Mouse (Mus musculus) gastrocnemius, adult 2 months (tissue): ENCODE data around the gene C1qtnf6. TPM values are rescaled to one million over a fixed set of nuclear protein-coding genes. Genes with fewer than 3 reads are reported as not detected.
A peak's percentile ranks its signal among the peaks of the same experiment; 100 is the strongest.

Experiments used
- DNase-seq: peaks from one replicate; pipeline ENCODE4 v3.0.0; 2022
- H3K27ac ChIP-seq: fragments of 200-600 bp; 2 replicates; pipeline ENCODE4 v1.8.1; 2022; ENCODE audit warnings: mild to moderate bottlenecking
- H3K4me3 ChIP-seq: fragments of 200-600 bp; 2 replicates; pipeline ENCODE4 v1.8.1; 2022; ENCODE audit warnings: mild to moderate bottlenecking, moderate library complexity
- CTCF ChIP-seq: fragments of 200-600 bp; IDR thresholded peaks from 2 replicates; pipeline ENCODE4 v1.8.1; 2022; ENCODE audit warnings: antibody characterized with exemption, mild to moderate bottlenecking, moderate library complexity
- intact Hi-C: fragments of 180-260 bp; cut with DNase I; formaldehyde crosslinking; loops from one replicate; pipeline ENCODE4 v1.15.1; 2025
- total RNA-seq, 2 experiments: library from RNA; stranded (reverse); gene quantifications; 2 replicates each; pipeline ENCODE4 v1.2.3; 2021

C1qtnf6 gene
- total RNA-seq, 2 experiments from 2014 or later: 2.7 to 7.6 TPM

DNA sequence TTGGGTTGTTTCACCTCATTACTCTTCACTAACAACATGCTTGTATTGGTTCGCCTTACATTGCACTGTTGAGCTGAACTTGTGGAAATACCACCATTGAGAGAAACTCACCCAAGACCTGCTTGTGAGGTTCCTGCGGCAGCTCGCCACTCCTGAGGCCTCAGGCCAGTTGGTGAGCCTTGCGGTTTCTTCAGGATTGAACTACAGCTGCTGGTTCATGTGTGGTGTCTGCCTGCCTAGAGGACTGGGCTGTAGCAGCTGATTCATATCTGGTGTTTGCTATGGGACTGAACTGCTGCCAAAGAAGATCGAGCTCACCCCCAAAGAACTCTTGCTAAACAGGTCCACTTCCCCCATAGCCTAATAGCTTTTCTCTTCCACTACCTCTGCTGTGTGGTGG, 26.4 kb downstream of the C1qtnf6 start:
- Histone ChIP-seq H3K27ac (no peak overlapping the region), H3K4me3 (no peak overlapping the region)
- no peak for DNase-seq
- intact Hi-C loops: no loop called here
- no peak for TF ChIP-seq CTCF

GRCm38 (mm10) chr15:78504013-78504412, 27.2 kb downstream of the C1qtnf6 start:
- no peak for DNase-seq
- H3K27ac ChIP-seq: no peak overlapping the region
- H3K4me3 ChIP-seq: no peak overlapping the region
- no peak for TF ChIP-seq CTCF
- intact Hi-C loops: no loop called here

- DNase-seq: no peak
- TF ChIP-seq CTCF: no peak
- H3K4me3 ChIP-seq: no peak overlapping the region
- intact Hi-C loops: no loop called here
- no peak overlapping the region for H3K27ac ChIP-seq
These were observed 28.6 kb downstream of the C1qtnf6 start for GRCm38 (mm10) chr15:78502437-78503132.

GRCm38 (mm10) chr15:78494968-78495406, 36.2 kb downstream of the C1qtnf6 start, which contains the start of gene Il2rb:
Gene Il2rb, minus strand, starts transcription at chr15:78495271.
- no peak for TF ChIP-seq CTCF
- H3K4me3 ChIP-seq: no peak within 1 kb of the TSS
- no peak within 1 kb of the TSS for H3K27ac ChIP-seq
- intact Hi-C loops: no loop called here
- DNase-seq: no peak

GRCm38 (mm10) chr15:78493401-78494010, 37.7 kb downstream of the C1qtnf6 start:
- Histone ChIP-seq H3K27ac (no peak overlapping the region), H3K4me3 (no peak overlapping the region)
- intact Hi-C loops: no loop called here
- DNase-seq: no peak
- no peak for TF ChIP-seq CTCF

GRCm38 (mm10) chr15:78491301-78491700, 39.9 kb downstream of the C1qtnf6 start:
- TF ChIP-seq CTCF: no peak
- DNase-seq: no peak
- H3K27ac ChIP-seq: no peak overlapping the region
- H3K4me3 ChIP-seq: no peak overlapping the region
- intact Hi-C loops: no loop called here

DNA sequence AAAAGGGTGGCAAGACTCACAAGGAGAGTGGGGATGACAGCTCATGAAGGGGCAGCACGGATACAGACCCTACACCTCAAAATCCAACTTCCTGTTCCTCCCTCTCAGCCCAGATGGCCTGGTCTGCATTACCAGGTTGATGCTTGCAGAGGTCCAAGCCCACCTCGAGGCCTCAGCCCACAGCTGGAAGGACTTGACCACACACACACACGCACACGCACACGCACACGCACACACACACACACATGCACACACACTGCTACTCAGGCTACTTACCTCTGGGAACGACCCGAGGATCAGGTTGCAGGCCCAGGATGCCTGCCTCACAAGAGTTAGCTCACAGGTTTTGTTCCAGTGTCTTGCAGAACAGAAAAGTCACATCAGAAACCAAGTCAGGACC, 41.3 kb downstream of the C1qtnf6 start:
- DNase-seq: no peak
- TF ChIP-seq CTCF: no peak
- Histone ChIP-seq H3K27ac (no peak overlapping the region), H3K4me3 (no peak overlapping the region)
- intact Hi-C loops: no loop called here

GRCm38 (mm10) chr15:78489248-78489647, 42.0 kb downstream of the C1qtnf6 start:
- TF ChIP-seq CTCF: no peak
- intact Hi-C loops: no loop called here
- H3K4me3 ChIP-seq: no peak overlapping the region

DNA sequence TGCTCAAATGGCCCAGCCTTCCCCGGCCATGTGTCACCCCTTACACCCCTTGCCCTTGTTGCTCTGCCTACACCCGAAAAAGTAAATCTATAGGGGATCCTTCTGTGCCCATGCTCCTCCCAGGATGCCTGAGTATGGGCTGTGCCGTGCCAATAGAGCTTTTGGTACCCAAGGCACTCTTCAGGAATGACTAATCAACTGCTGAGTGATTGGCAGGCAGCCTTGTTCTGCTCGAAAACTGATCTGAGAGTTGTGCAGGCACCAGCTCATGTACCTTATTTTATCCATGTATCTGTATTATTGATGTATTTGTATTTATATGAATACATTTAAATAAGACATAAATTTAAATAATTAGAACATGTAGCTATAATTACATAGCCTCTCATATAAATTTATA, 44.1 kb downstream of the C1qtnf6 start:
- Histone ChIP-seq H3K27ac (no peak overlapping the region), H3K4me3 (no peak overlapping the region)
- intact Hi-C loops: no loop called here
- no peak for DNase-seq
- no peak for TF ChIP-seq CTCF

More at GRCm38 (mm10) chr15:78489248-78489647, 42.0 kb downstream of the C1qtnf6 start:
- no peak for DNase-seq
- no peak overlapping the region for H3K27ac ChIP-seq

DNA sequence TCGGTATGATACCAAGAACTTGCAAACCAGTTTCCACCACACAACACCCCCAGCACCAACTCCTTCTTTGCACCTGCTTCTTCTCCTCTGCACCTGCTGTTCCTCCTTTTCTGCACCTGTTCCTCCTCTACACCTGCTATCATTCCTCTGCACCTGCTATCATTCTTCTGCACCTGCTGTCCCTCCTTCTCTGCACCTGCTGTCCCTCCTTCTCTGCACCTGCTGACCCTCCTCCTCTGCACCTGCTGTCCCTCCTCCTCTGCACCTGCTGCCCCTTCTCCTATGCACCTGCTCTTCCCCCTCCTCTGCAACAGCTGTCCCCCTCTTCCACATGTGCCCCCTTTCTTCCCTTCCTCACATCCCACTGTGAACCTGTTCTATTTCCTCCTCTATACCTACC, 44.7 kb downstream of the C1qtnf6 start:
- TF ChIP-seq CTCF: no peak
- no peak overlapping the region for H3K27ac ChIP-seq
- intact Hi-C loops: no loop called here

DNA sequence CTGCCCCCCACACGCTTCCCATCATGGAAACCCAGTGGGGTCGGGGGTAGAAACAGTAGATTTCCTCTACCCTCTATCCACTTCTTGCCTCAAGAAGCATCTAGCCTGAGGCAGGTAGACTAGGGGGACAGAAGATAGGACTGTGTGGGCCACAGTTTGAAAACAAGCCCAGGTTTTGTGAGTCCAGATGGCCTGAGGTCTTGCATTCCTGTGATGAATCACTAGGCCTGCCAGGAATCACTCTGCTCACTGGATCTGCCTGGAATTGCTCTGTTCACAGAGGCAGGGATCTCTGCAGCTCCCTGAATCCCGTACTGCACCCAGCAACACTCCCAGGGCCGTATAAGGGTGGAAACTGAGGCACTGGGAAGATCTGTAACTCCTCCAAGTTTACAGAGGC, 47.9 kb downstream of the C1qtnf6 start:
- intact Hi-C loops: no loop called here
- DNase-seq: no peak
- H3K4me3 ChIP-seq: no peak overlapping the region
- no peak for TF ChIP-seq CTCF
- H3K27ac ChIP-seq: no peak overlapping the region

More for the DNA sequence above, 44.7 kb downstream of the C1qtnf6 start:
- no peak for DNase-seq
- no peak overlapping the region for H3K4me3 ChIP-seq

- intact Hi-C loops: no loop called here
- no peak for DNase-seq
These were observed 48.7 kb downstream of the C1qtnf6 start for GRCm38 (mm10) chr15:78482518-78482917.

DNA sequence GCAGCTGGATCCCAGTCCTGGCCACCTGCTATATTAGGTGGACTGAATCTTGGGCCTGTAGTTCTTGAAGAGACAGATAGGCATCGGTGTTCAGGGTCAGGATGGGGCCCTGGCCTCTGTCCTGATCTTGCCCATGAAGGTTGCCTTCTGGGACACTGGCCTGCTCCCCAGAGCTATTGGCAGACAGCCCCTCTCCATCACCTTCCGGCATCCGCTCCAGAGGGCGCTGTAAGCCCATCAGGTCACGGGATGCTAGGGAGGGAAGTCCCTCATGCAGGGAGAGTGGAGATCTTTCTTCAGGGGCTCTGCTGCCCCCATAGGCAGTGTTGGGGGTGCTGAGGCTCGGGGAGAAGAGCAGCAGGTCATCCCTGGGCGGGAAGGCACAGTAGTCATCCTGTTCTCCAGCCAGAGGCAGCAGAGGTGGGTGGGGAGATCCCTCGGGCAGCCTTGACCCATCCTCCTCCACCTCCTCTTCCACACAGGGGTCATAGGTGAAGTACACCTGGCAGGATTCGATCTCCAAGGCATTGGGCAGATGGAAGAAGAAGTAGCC, 49.7 kb downstream of the C1qtnf6 start:
- intact Hi-C loops: no loop called here
- TF ChIP-seq CTCF: peak; percentile 3; the same call in 1 of the 2 replicates

More at GRCm38 (mm10) chr15:78482518-78482917, 48.7 kb downstream of the C1qtnf6 start:
- TF ChIP-seq CTCF: no peak
- Histone ChIP-seq H3K4me3 (no peak overlapping the region), H3K27ac (no peak overlapping the region)

More for the DNA sequence above, 49.7 kb downstream of the C1qtnf6 start:
- Histone ChIP-seq H3K4me3 (no peak overlapping the region), H3K27ac (no peak overlapping the region)
- DNase-seq: peak; percentile 44
